Mouse (Mus musculus) forebrain, embryonic 11.5 days (tissue): ENCODE results near the gene Rdh13. TPM values are rescaled to one million over a fixed set of nuclear protein-coding genes. Genes with fewer than 3 reads are reported as not detected.

Experiments used
- ATAC-seq: fragments of 200-750 bp; cut with Nextera tagmentation; replicated peaks from 2 replicates; pipeline ENCODE4 v1.8.0; 2017; ENCODE audit warnings: moderate TSS enrichment; ENCODE audit not compliant: low FRiP score
- DNase-seq: peaks from one replicate; pipeline ENCODE4 v3.0.0-alpha.2; 2017; ENCODE audit warnings: low spot score
- H3K27ac ChIP-seq: fragments of 300-500 bp; sonication (generic); 2 replicates; pipeline ENCODE4 v1.5.1; 2014; ENCODE audit warnings: low read depth, low read length
- H3K27me3 ChIP-seq: fragments of 300-500 bp; sonication (generic); 2 replicates; pipeline ENCODE4 v1.6.1; 2014; ENCODE audit warnings: mild to moderate bottlenecking, low read length, mixed read lengths; ENCODE audit not compliant: control insufficient read depth, insufficient read depth
- H3K36me3 ChIP-seq: fragments of 300-500 bp; sonication (generic); 2 replicates; pipeline ENCODE4 v1.6.1; 2014; ENCODE audit warnings: mild to moderate bottlenecking, low read length, moderate library complexity, mixed read lengths; ENCODE audit not compliant: control insufficient read depth, insufficient read depth
- H3K4me1 ChIP-seq: fragments of 300-500 bp; sonication (generic); replicated peaks from 2 replicates; pipeline ENCODE4 v1.6.1; 2014; ENCODE audit warnings: low read length, mixed read lengths; ENCODE audit not compliant: control insufficient read depth, insufficient read depth
- H3K4me2 ChIP-seq: fragments of 300-500 bp; sonication (generic); 2 replicates; pipeline ENCODE4 v1.6.1; 2014; ENCODE audit warnings: low read depth, mild to moderate bottlenecking, low read length, moderate library complexity, mixed read lengths; ENCODE audit not compliant: severe bottlenecking
- H3K4me3 ChIP-seq: fragments of 300-500 bp; sonication (generic); 2 replicates; pipeline ENCODE4 v1.5.1; 2014; ENCODE audit warnings: low read depth, low read length
- H3K9ac ChIP-seq: fragments of 300-500 bp; sonication (generic); 2 replicates; pipeline ENCODE4 v1.6.1; 2014; ENCODE audit warnings: low read length
- H3K9me3 ChIP-seq: fragments of 300-500 bp; sonication (generic); 2 replicates; pipeline ENCODE4 v1.6.1; 2016; ENCODE audit warnings: low read length, mixed read lengths; ENCODE audit not compliant: control insufficient read depth
- WGBS: fragments of 180-500 bp; shearing (Covaris S2); extraction: QIAGEN DNeasy Blood & Tissue Kit; methylation state at CpG from one replicate; pipeline ENCODE4 v1.1.7; 2014; 5-methylcytosine and 5-hydroxymethylcytosine counted together
- polyA plus RNA-seq: library from polyadenylated mRNA; unstranded; fragments of >200 nt; fragmentation: Nextera tagmentation; extraction: Ambion mirVana; gene quantifications from 2 replicates; pipeline ENCODE4 v1.2.1, GENCODE M21; 2014

Gene Rdh13
- polyA plus RNA-seq: 28.4 and 31.0 TPM in 2 replicates

DNA sequence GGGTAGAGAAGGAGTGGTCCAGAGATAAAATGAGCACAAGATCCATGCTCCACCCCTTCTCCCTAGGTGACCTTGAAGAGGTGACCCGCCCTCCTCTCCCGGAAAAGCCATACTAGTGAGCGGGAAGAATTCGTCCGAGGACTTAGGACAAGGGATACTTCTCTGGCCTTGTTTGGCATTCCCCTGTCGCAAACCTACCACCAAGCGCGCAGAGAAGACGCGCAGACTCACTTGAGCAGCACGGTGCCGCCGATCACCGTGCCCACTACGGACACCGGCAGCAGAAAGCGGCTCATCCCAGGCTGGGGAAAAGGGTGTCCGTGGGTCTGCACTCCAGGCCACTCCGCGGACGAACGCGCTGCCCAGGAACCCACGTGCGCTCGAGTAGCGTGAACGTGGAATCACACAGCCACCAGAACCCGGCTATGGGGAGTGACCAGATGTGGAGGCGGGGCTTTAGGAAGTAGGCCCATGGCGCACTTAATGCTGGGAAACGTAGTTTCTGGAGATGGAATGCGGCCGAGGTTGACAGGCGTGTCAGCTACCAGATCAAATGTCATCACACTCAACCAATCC lies at the start of gene Rdh13:
Gene Rdh13 (minus strand): TSS at position 434 of the 576 bp plus-strand sequence.
- Histone ChIP-seq H3K4me1 (no peaks in the 10 kb centered on the region), H3K4me3 (peak within 1 kb of the TSS; percentile 77), H3K9me3 (no peaks in the 10 kb centered on the region), H3K27me3 (no peaks in the 10 kb centered on the region), H3K4me2 (peak within 1 kb of the TSS; percentile 65), H3K36me3 (no peaks in the 10 kb centered on the region), H3K27ac (no peak within 1 kb of the TSS), H3K9ac (peak within 1 kb of the TSS; percentile 65)
- peak; percentile 89 for DNase-seq
- peak; percentile 95 for ATAC-seq
- WGBS: under 1% methylated on average over 35 of the region's 35 CpGs

DNA sequence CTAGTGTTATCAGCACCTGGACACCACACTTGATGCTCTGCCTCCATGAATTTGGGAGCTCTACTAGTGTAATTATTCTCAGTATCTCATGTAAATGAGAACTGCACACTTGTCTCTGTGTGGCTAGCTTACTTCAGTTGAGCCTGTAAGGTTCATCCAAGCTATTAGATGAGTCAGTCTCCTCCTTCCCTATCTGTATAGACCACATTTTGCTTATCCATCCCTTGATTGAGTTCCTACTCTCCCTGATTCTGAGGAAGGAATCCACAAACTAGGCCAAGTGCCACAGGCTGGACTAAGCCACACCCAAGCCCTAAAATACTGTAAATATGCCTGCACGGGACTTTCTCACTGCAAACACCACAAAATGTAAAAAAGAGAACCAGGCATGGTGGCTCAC lies 48.5 kb upstream of the Rdh13 start:
- Histone ChIP-seq H3K27me3 (no peaks in the 10 kb centered on the region), H3K4me1 (peaks cover 6% of the 10 kb centered on the region; the same call in 1 of the 2 replicates), H3K4me2 (no peak overlapping the region), H3K4me3 (no peak overlapping the region), H3K9me3 (no peaks in the 10 kb centered on the region), H3K9ac (no peak overlapping the region), H3K36me3 (peaks cover 3% of the 10 kb centered on the region), H3K27ac (no peak overlapping the region)
- ATAC-seq (no peak), DNase-seq (no peak)
- 90% methylated on average over 1 of the region's 1 CpGs for WGBS

DNA sequence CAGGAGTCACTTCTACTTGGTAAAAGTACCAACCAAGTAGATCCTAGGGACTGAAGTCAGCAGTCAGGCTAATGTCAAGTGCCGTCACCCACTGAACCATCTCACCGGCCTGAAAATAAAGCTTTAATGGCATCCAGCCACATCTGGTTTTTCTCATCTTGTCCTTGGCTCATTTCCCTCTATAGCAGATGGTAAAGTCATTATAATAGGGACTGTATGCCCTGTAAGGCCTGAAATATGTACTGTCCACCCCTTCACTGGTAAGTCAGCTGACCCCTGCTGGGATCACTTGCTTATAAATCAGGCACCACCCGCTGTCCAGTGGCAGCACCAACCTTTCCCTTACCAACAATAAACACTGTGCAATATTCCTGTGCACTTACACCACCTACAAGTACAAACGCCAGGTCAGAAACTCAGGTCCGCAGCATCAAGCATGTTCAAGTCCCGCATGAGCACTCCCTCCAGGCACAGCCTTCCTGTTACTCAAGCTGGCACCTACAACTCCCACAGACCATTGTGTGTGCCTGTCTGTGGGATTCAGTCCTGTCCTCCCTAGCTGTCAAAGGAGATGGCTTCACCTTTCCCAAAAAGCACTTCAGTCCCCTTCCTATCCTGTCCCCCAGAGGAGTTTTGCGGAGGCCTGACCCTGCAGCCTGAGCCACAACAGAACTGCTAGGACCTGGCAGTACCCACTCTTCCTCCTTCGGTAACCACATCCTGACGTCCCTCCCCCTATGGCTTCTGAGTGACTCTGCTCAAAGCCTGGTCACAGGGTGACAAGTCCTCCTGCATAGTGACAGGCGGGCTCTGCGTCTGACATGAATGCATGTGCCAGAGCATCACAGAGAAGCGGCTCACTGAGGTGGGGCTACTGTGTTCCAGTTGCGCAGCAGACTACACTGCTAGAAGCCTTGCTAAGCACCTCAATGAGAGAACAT lies 47.1 kb upstream of the Rdh13 start:
- H3K27me3 ChIP-seq: no peaks in the 10 kb centered on the region
- DNase-seq (no peak), ATAC-seq (no peak)
- H3K4me3 ChIP-seq: no peak overlapping the region
- peaks cover 3% of the 10 kb centered on the region for H3K36me3 ChIP-seq
- no peak overlapping the region for H3K9ac ChIP-seq
- no peak overlapping the region for H3K4me2 ChIP-seq
- H3K4me1 ChIP-seq: no peaks in the 10 kb centered on the region
- no peaks in the 10 kb centered on the region for H3K9me3 ChIP-seq
- H3K27ac ChIP-seq: no peak overlapping the region
- 92% methylated on average over 13 of the region's 13 CpGs for WGBS

DNA sequence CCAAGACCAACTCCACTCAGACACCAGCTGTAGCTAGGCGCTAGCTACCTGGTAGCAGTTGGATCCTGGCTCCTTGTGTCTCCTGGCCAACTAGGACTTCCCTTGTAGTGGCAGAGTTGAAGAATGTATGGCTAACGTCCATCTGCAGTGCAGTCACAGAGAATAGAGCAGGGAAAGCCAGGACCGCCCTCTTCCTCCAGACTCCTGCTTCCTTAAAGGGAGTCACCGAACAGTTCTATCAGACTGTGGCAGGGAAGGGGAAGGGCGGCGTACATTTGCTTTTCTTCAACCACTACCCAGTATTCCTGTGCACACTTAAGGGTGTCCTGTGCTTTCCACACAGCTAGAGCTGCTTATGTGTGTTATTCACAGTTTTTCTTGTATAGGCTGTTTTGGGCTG lies 45.9 kb upstream of the Rdh13 start:
- DNase-seq: no peak
- Histone ChIP-seq H3K27me3 (no peaks in the 10 kb centered on the region), H3K9me3 (no peaks in the 10 kb centered on the region), H3K27ac (no peak overlapping the region), H3K4me2 (no peak overlapping the region), H3K36me3 (peaks cover 3% of the 10 kb centered on the region), H3K9ac (no peak overlapping the region), H3K4me1 (no peaks in the 10 kb centered on the region), H3K4me3 (no peak overlapping the region)
- ATAC-seq: no peak
- 91% methylated on average over 6 of the region's 6 CpGs for WGBS

DNA sequence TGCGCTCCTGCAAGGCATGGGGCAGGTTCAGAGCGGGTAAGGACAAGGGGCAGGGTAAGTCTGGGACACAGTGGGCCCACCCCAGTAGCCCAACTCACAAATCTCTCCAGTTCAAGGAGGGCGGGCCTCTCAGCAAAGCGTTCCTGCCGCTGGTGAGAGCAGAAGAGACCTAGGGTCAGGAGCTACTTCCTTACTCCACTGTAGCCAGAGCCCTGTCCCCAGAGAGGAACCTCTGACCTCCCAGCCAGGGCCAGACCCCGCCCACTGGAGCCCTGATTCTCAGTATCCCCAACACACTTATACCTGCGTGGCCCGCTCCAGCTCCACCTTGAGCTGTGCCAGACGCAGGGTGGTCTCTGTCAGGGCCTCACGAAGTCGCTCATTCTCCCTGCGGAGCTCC lies 36.8 kb upstream of the Rdh13 start:
- Histone ChIP-seq H3K4me3 (no peak overlapping the region), H3K9ac (no peak overlapping the region), H3K27me3 (peaks cover under 1% of the 10 kb centered on the region; the same call in 1 of the 2 replicates), H3K27ac (no peak overlapping the region), H3K4me2 (no peak overlapping the region), H3K36me3 (no peaks in the 10 kb centered on the region; the same call in 1 of the 2 replicates), H3K9me3 (no peaks in the 10 kb centered on the region), H3K4me1 (peaks cover 8% of the 10 kb centered on the region)
- DNase-seq: no peak
- no peak for ATAC-seq
- WGBS: 92% methylated on average over 12 of the region's 12 CpGs

DNA sequence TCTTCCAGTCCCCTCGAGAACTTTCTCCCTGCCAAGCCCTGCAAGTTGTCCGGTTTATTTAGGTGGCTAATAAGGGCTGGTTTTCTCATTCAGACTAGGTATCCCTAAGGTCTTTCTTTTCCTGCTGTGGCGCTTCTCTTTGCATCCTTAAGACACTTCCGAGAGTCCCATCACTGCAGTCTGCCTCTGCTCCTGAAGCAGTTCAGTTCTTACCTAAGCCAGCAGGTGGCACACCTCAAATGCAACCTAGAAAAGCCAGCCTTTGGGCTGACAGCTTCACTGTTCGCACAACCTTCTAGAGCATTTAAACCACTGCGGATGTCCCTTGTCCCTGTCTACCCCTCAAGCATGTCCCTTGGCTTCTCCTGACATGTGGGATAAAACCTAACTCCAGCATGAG lies 34.2 kb upstream of the Rdh13 start:
- peak overlapping the region; percentile 88; the same call in 1 of the 2 replicates for H3K4me2 ChIP-seq
- no peak for ATAC-seq
- WGBS: 26% methylated on average over 6 of the region's 6 CpGs

DNA sequence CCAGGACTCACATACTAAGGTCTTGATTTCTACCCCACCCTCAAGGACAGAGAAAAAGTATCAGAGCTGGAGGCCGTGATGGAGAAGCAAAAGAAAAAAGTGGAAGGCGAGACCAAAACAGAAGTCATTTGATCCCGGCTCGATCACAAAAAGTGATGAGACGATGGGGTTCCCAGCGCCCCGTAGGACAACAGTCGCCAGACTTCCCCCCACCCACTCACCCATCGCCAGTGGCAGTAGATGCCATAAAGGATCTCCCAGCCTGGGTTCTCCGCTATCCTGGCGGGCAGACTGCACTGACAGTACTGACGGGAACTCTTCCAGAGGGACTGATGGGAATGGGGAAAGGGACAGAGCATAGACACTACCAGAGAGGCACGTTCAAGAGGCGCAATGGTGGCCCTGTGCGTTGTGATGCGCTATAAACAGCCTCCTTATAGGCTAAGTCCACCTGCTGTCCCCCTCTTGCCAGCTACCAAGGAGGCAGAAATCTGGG lies 33.4 kb upstream of the Rdh13 start:
- Histone ChIP-seq H3K36me3 (no peaks in the 10 kb centered on the region; the same call in 1 of the 2 replicates), H3K4me3 (peak overlapping the region; percentile 45), H3K4me1 (peaks cover 8% of the 10 kb centered on the region), H3K27ac (peak overlapping the region; percentile 85; the same call in 1 of the 2 replicates), H3K27me3 (peaks cover 10% of the 10 kb centered on the region; the same call in 1 of the 2 replicates), H3K9me3 (no peaks in the 10 kb centered on the region; the same call in 1 of the 2 replicates), H3K4me2 (peak overlapping the region; percentile 88), H3K9ac (peak overlapping the region; percentile 60)
- ATAC-seq (peak; percentile 14; the same call in 1 of the 2 replicates), DNase-seq (peak; percentile 61)
- 3% methylated on average over 16 of the region's 16 CpGs for WGBS

More for the DNA sequence above, 34.2 kb upstream of the Rdh13 start:
- peak; percentile 64 for DNase-seq
- Histone ChIP-seq H3K9me3 (no peaks in the 10 kb centered on the region; the same call in 1 of the 2 replicates), H3K4me1 (peaks cover 8% of the 10 kb centered on the region), H3K27me3 (peaks cover 4% of the 10 kb centered on the region; the same call in 1 of the 2 replicates), H3K27ac (no peak overlapping the region), H3K9ac (no peak overlapping the region), H3K4me3 (no peak overlapping the region), H3K36me3 (no peaks in the 10 kb centered on the region; the same call in 1 of the 2 replicates)

DNA sequence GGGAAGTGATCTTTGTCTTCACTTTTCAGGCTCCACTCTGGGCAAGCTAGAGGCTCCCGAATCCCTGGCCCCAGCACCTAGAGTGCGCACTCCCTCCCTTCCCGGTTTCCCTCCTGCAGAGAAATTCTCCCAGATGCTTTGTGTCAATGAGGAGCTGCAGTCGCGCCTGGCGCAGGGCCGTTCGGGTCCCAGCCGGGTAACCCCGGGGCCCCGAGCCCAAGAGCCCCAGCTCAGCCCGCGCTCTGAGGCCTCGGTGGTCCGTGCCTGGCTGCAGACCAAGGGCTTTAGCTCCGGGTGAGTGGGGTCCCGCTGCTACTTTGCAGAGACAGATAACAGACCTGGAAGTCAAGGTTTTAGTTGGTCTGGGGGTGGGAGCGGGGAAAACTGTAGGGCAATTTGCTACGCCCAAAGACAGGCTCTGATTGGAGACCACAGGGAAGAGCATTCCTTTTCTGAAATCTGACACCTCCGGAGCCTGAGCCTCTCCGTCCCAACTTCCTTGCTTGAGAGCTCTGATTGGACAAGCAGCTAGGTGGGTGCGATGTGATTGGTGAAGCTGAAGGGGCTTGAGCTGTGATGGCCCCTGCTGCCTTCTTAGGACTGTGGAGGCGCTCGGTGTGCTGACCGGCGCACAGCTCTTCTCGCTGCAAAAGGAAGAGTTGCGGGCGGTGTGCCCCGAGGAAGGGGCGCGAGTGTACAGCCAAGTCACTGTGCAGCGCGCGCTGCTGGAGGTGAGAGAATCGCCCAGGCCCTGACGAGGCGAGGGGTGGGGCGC lies 32.8 kb upstream of the Rdh13 start:
- Histone ChIP-seq H3K9me3 (no peaks in the 10 kb centered on the region; the same call in 1 of the 2 replicates), H3K9ac (peak overlapping the region; percentile 60), H3K27ac (peak overlapping the region; percentile 85), H3K27me3 (peaks cover 12% of the 10 kb centered on the region), H3K4me1 (peaks cover 8% of the 10 kb centered on the region), H3K36me3 (no peaks in the 10 kb centered on the region; the same call in 1 of the 2 replicates), H3K4me2 (peak overlapping the region; percentile 88), H3K4me3 (peak overlapping the region; percentile 45)
- ATAC-seq (peak; percentile 98), DNase-seq (peak; percentile 91)
- WGBS: under 1% methylated on average over 39 of the region's 39 CpGs
